Mouse (Mus musculus) MEL (cell line): Measurements from ENCODE around the gene Lipc. TPM values are rescaled to one million over a fixed set of nuclear protein-coding genes. Genes with fewer than 3 reads are reported as not detected.

Experiments
- DNase-seq: peaks from one replicate; pipeline ENCODE4 v3.0.0; 2011; ENCODE audit warnings: low read depth, low spot score
- H3K27ac ChIP-seq: 2 replicates; pipeline ENCODE4 v1.5.1; 2012; ENCODE audit warnings: low read depth, mild to moderate bottlenecking, control low read depth, low read length, moderate library complexity; ENCODE audit not compliant: control insufficient read depth
- H3K27me3 ChIP-seq, 2 experiments: fragments of 150-350 bp in 1 of 2; sonication (generic) in 1 of 2; 2 replicates each; pipeline ENCODE4 v1.6.1; 2012; ENCODE audit warnings: low read length in 2 of 2, mild to moderate bottlenecking in 2 of 2, improper control_type of control experiment in 1 of 2, moderate library complexity in 1 of 2; ENCODE audit not compliant: insufficient read depth in 2 of 2, control insufficient read depth in 1 of 2
- H3K36me3 ChIP-seq, 2 experiments: 2 replicates each; pipeline ENCODE4 v1.6.1; 2012 to 2014; ENCODE audit warnings: low read length in 2 of 2, improper control_type of control experiment in 1 of 2, inconsistent platforms in 1 of 2, mild to moderate bottlenecking in 1 of 2; ENCODE audit not compliant: insufficient read depth in 2 of 2, control insufficient read depth in 1 of 2
- H3K4me1 ChIP-seq, 2 experiments: fragments of 150-350 bp in 1 of 2; sonication (generic) in 1 of 2; 2 replicates each; pipeline ENCODE4 v1.6.1; 2012; ENCODE audit warnings: low read length in 2 of 2, improper control_type of control experiment in 1 of 2, mild to moderate bottlenecking in 1 of 2; ENCODE audit not compliant: insufficient read depth in 2 of 2, control insufficient read depth in 1 of 2
- H3K4me3 ChIP-seq, 2 experiments: fragments of 150-350 bp in 1 of 2; sonication (generic) in 1 of 2; 2 replicates each; pipeline ENCODE4 v1.5.1; 2012; ENCODE audit warnings: low read depth in 2 of 2, low read length in 2 of 2, mild to moderate bottlenecking in 2 of 2, moderate library complexity in 2 of 2, control low read depth in 1 of 2, improper control_type of control experiment in 1 of 2; ENCODE audit not compliant: control insufficient read depth in 1 of 2, insufficient read depth in 1 of 2
- H3K79me2 ChIP-seq: 2 replicates; pipeline ENCODE4 v1.6.1; 2012; ENCODE audit warnings: mild to moderate bottlenecking, low read length, moderate library complexity; ENCODE audit not compliant: control insufficient read depth, poor library complexity, insufficient read depth
- H3K9ac ChIP-seq: 2 replicates; pipeline ENCODE4 v1.6.1; 2012; ENCODE audit warnings: low read depth, mild to moderate bottlenecking, control low read depth, low read length, moderate library complexity; ENCODE audit not compliant: control insufficient read depth, poor library complexity, severe bottlenecking
- H3K9me3 ChIP-seq: fragments of 150-350 bp; sonication (generic); replicated peaks from 2 replicates; pipeline ENCODE4 v1.6.1; 2012; ENCODE audit warnings: mild to moderate bottlenecking, low read length, improper control_type of control experiment, moderate library complexity; ENCODE audit not compliant: insufficient read depth
- CTCF ChIP-seq, 3 experiments: IDR thresholded peaks in 2 of 3; conservative IDR thresholded peaks in 1 of 3; 2 replicates each; pipeline ENCODE4 v1.5.1; 2011 to 2012; ENCODE audit warnings: low read length in 3 of 3, low read depth in 2 of 3, mild to moderate bottlenecking in 2 of 3, improper control_type of control experiment in 1 of 3, inconsistent platforms in 1 of 3, mixed read lengths in 1 of 3, moderate library complexity in 1 of 3; ENCODE audit not compliant: control insufficient read depth in 1 of 3, insufficient read depth in 1 of 3, poor library complexity in 1 of 3, severe bottlenecking in 1 of 3
- ELF1 ChIP-seq: IDR thresholded peaks from 2 replicates; pipeline ENCODE4 v1.6.1; 2014; ENCODE audit warnings: low read depth, mild to moderate bottlenecking, inconsistent platforms, low read length, improper control_type of control experiment, moderate library complexity
- ETS1 ChIP-seq: IDR thresholded peaks from 2 replicates; pipeline ENCODE4 v1.6.1; 2012; ENCODE audit warnings: low read depth, mild to moderate bottlenecking, inconsistent platforms, low read length, improper control_type of control experiment, moderate library complexity
- GATA1 ChIP-seq: IDR thresholded peaks from 2 replicates; pipeline ENCODE4 v1.6.1; 2011; ENCODE audit warnings: low read depth, low read length, improper control_type of control experiment
- JUND ChIP-seq: IDR thresholded peaks from 2 replicates; pipeline ENCODE4 v1.6.1; 2011; ENCODE audit warnings: low read depth, mild to moderate bottlenecking, improper control_type of control experiment, low read length
- MAFK ChIP-seq: IDR thresholded peaks from 2 replicates; pipeline ENCODE4 v1.6.1; 2011; ENCODE audit warnings: low read depth, mild to moderate bottlenecking, low read length, improper control_type of control experiment, borderline replicate concordance
- MAX ChIP-seq: IDR thresholded peaks from 2 replicates; pipeline ENCODE4 v1.6.1; 2011; ENCODE audit warnings: low read length, improper control_type of control experiment
- MAZ ChIP-seq: IDR thresholded peaks from 2 replicates; pipeline ENCODE4 v1.6.1; 2012; ENCODE audit warnings: low read depth, mild to moderate bottlenecking, inconsistent platforms, low read length, improper control_type of control experiment
- MXI1 ChIP-seq: IDR thresholded peaks from 2 replicates; pipeline ENCODE4 v1.6.1; 2011; ENCODE audit warnings: mild to moderate bottlenecking, low read depth, low read length, improper control_type of control experiment
- MYB ChIP-seq: IDR thresholded peaks from 2 replicates; pipeline ENCODE4 v1.6.1; 2011; ENCODE audit warnings: mild to moderate bottlenecking, low read depth, low read length, improper control_type of control experiment
- MYC ChIP-seq: IDR thresholded peaks from 2 replicates; pipeline ENCODE4 v1.6.1; 2011; ENCODE audit warnings: low read depth, mild to moderate bottlenecking, low read length, improper control_type of control experiment, moderate library complexity
- NELFE ChIP-seq: IDR thresholded peaks from 2 replicates; pipeline ENCODE4 v1.6.1; 2011; ENCODE audit warnings: low read depth, low read length, improper control_type of control experiment
- NRF1 ChIP-seq: IDR thresholded peaks from 2 replicates; pipeline ENCODE4 v1.6.1; 2014; ENCODE audit warnings: low read depth, mild to moderate bottlenecking, inconsistent platforms, low read length, improper control_type of control experiment, moderate library complexity; ENCODE audit not compliant: poor library complexity, insufficient read depth, severe bottlenecking
- POLR2AphosphoS2 ChIP-seq: IDR thresholded peaks from 2 replicates; pipeline ENCODE4 v1.6.1; 2011; ENCODE audit warnings: low read length, improper control_type of control experiment
- POLR2AphosphoS5 ChIP-seq: IDR thresholded peaks from 2 replicates; pipeline ENCODE4 v1.6.1; 2012; ENCODE audit warnings: low read depth, borderline replicate concordance, mild to moderate bottlenecking, inconsistent platforms, low read length, moderate library complexity, mixed read lengths
- SIN3A ChIP-seq: IDR thresholded peaks from 2 replicates; pipeline ENCODE4 v1.6.1; 2012; ENCODE audit warnings: low read length, improper control_type of control experiment, inconsistent platforms
- TAL1 ChIP-seq: IDR thresholded peaks from 2 replicates; pipeline ENCODE4 v1.6.1; 2012; ENCODE audit warnings: mild to moderate bottlenecking, inconsistent platforms, low read length, moderate library complexity, mixed read lengths
- TCF12 ChIP-seq: IDR thresholded peaks from 2 replicates; pipeline ENCODE4 v1.6.1; 2014; ENCODE audit warnings: low read depth, mild to moderate bottlenecking, inconsistent platforms, low read length, improper control_type of control experiment, moderate library complexity
- UBTF ChIP-seq: IDR thresholded peaks from 2 replicates; pipeline ENCODE4 v1.6.1; 2012; ENCODE audit warnings: low read depth, mild to moderate bottlenecking, inconsistent platforms, low read length, improper control_type of control experiment, moderate library complexity, borderline replicate concordance; ENCODE audit not compliant: insufficient read depth
- USF1 ChIP-seq: IDR thresholded peaks from 2 replicates; pipeline ENCODE4 v1.6.1; 2014; ENCODE audit warnings: low read depth, mild to moderate bottlenecking, inconsistent platforms, low read length, improper control_type of control experiment, moderate library complexity
- polyA plus RNA-seq, 2 experiments: library from polyadenylated mRNA; stranded (reverse) in 1 of 2; unstranded in 1 of 2; fragments of >175 nt in 1 of 2; fragments of >200 nt in 1 of 2; gene quantifications; 2 replicates each; pipeline versions ENCODE4 v1.2.1 to v1.2.4; 2012; ENCODE audit warnings: low replicate concordance in 2 of 2, low read depth in 1 of 2; ENCODE audit not compliant: insufficient read length in 2 of 2, insufficient read depth in 1 of 2, missing spikeins in 1 of 2
- total RNA-seq: library from RNA; depleted of rRNA; stranded (reverse); fragments of 300-350 nt; gene quantifications from 2 replicates; pipeline ENCODE4 v1.2.3, GENCODE M21; 2012

Gene Lipc
- total and polyA plus RNA-seq, 3 experiments, result 0.07 TPM; not detected in 2

GRCm38 (mm10) chr9:70807714-70808113 lies 144.3 kb downstream of the Lipc start:
- TF ChIP-seq MAZ, result no peak
- TF ChIP-seq MYB, result no peak
- no peak for TF ChIP-seq GATA1
- TF ChIP-seq MAFK, result no peak
- no peak for TF ChIP-seq MAX
- TF ChIP-seq CTCF (IDR thresholded peaks at IDR 0.05 in 2 of 3, conservative IDR thresholded peaks at IDR 0.05 in 1 of 3; ENCODE audit: control insufficient read depth in 1 of 3, insufficient read depth in 1 of 3, low read depth in 2 of 3, low read length in 3 of 3, poor library complexity in 1 of 3, severe bottlenecking in 1 of 3), result no peak
- TF ChIP-seq TAL1, result no peak
- Histone ChIP-seq H3K27ac (no peak overlapping the region), H3K4me3 (no peak overlapping the region), H3K9me3 (no peaks in the 10 kb centered on the region), H3K9ac (no peak overlapping the region), H3K79me2 (no peaks in the 10 kb centered on the region), H3K4me1 (no peaks in the 10 kb centered on the region), H3K36me3 (no peaks in the 10 kb centered on the region), H3K27me3 (no peaks in the 10 kb centered on the region)
- no peak for DNase-seq

GRCm38 (mm10) chr9:70806069-70806468 lies 146.0 kb downstream of the Lipc start:
- no peak for TF ChIP-seq UBTF
- no peak for TF ChIP-seq TCF12
- TF ChIP-seq TAL1, result no peak
- no peak for TF ChIP-seq MXI1
- no peak for TF ChIP-seq GATA1
- TF ChIP-seq ETS1, result no peak
- TF ChIP-seq NRF1, result no peak
- no peak for TF ChIP-seq MYC
- no peak overlapping the region for H3K27ac ChIP-seq
- H3K4me3 ChIP-seq, result no peak overlapping the region
- no peaks in the 10 kb centered on the region for H3K27me3 ChIP-seq
- no peaks in the 10 kb centered on the region for H3K36me3 ChIP-seq
- DNase-seq, result peak; percentile 18
- H3K79me2 ChIP-seq, result no peaks in the 10 kb centered on the region
- H3K9ac ChIP-seq, result no peak overlapping the region
- no peaks in the 10 kb centered on the region for H3K4me1 ChIP-seq
- no peaks in the 10 kb centered on the region for H3K9me3 ChIP-seq

GRCm38 (mm10) chr9:70802816-70803215 lies 149.2 kb downstream of the Lipc start:
- no peaks in the 10 kb centered on the region for H3K4me1 ChIP-seq
- no peaks in the 10 kb centered on the region for H3K36me3 ChIP-seq
- H3K27ac ChIP-seq, result no peak overlapping the region
- no peaks in the 10 kb centered on the region for H3K27me3 ChIP-seq
- no peak overlapping the region for H3K9ac ChIP-seq
- TF ChIP-seq MAX (no peak), POLR2AphosphoS2 (no peak), ELF1 (no peak), SIN3A (no peak), JUND (no peak), NELFE (no peak), POLR2AphosphoS5 (no peak), USF1 (no peak)
- TF ChIP-seq, all 39 proteins: peak for 0
- no peak for DNase-seq
- Histone ChIP-seq H3K79me2 (no peaks in the 10 kb centered on the region), H3K9me3 (no peaks in the 10 kb centered on the region), H3K4me3 (no peak overlapping the region)
